Mouse (Mus musculus): ENCODE results near the gene Gm10715.
"Not testable (repeated sequence)": the region's sequence is repeated elsewhere in the genome, so short reads cannot be mapped to it uniquely, and the experiment has no call there.

GRCm38 (mm10) chr9:3027200-3027599 lies 9.5 kb upstream of the Gm10715 start:
- not testable (repeated sequence) for TF ChIP-seq CTCF (IDR thresholded peaks at IDR 0.05; ENCODE audit: low read depth); EP300 (optimal IDR thresholded peaks at IDR 0.05)

Data from stomach, postnatal 0 days (tissue).